Mouse (Mus musculus) neural tube, embryonic 14.5 days (tissue): ENCODE measurements at regions not wholly inside any gene's neighbourhood (a gene's known extent, or its start where the extent isn't known, plus 50 kb on each side); places are given as distances from the start of the nearest gene placed in this dataset.

Experiments used
- ATAC-seq: fragments of 200-750 bp; cut with Nextera tagmentation; 2 replicates; pipeline ENCODE4 v1.8.0; 2017; ENCODE audit warnings: low read depth, mild to moderate bottlenecking, moderate TSS enrichment, moderate library complexity
- H3K27ac ChIP-seq: fragments of 300-500 bp; sonication (generic); 2 replicates; pipeline ENCODE4 v1.5.1; 2014; ENCODE audit warnings: low read depth, mild to moderate bottlenecking, control low read depth, low read length, moderate library complexity, mixed read lengths
- H3K27me3 ChIP-seq: fragments of 300-500 bp; sonication (generic); 2 replicates; pipeline ENCODE4 v1.6.1; 2014; ENCODE audit warnings: low read length; ENCODE audit not compliant: control insufficient read depth, insufficient read depth
- H3K36me3 ChIP-seq: fragments of 300-500 bp; sonication (generic); 2 replicates; pipeline ENCODE4 v1.6.1; 2014; ENCODE audit warnings: low read length, mixed read lengths; ENCODE audit not compliant: control insufficient read depth, insufficient read depth
- H3K4me1 ChIP-seq: fragments of 300-500 bp; sonication (generic); 2 replicates; pipeline ENCODE4 v1.6.1; 2014; ENCODE audit warnings: low read length; ENCODE audit not compliant: control insufficient read depth, insufficient read depth
- H3K4me2 ChIP-seq: fragments of 300-500 bp; sonication (generic); 2 replicates; pipeline ENCODE4 v1.6.1; 2014; ENCODE audit warnings: mild to moderate bottlenecking, low read depth, low read length, control low read depth
- H3K4me3 ChIP-seq: fragments of 300-500 bp; sonication (generic); 2 replicates; pipeline ENCODE4 v1.5.1; 2014; ENCODE audit warnings: low read depth, low read length, control low read depth, mixed read lengths
- H3K9ac ChIP-seq: fragments of 300-500 bp; sonication (generic); replicated peaks from 2 replicates; pipeline ENCODE4 v1.6.1; 2014; ENCODE audit warnings: low read depth, mild to moderate bottlenecking, control low read depth, low read length, mixed read lengths
- H3K9me3 ChIP-seq: fragments of 300-500 bp; sonication (generic); 2 replicates; pipeline ENCODE4 v1.6.1; 2016; ENCODE audit warnings: low read length; ENCODE audit not compliant: control insufficient read depth
- WGBS: fragments of 180-500 bp; shearing (Covaris S2); extraction: QIAGEN DNeasy Blood & Tissue Kit; methylation state at CpG from one replicate; pipeline ENCODE4 v1.1.7; 2014; 5-methylcytosine and 5-hydroxymethylcytosine counted together

DNA sequence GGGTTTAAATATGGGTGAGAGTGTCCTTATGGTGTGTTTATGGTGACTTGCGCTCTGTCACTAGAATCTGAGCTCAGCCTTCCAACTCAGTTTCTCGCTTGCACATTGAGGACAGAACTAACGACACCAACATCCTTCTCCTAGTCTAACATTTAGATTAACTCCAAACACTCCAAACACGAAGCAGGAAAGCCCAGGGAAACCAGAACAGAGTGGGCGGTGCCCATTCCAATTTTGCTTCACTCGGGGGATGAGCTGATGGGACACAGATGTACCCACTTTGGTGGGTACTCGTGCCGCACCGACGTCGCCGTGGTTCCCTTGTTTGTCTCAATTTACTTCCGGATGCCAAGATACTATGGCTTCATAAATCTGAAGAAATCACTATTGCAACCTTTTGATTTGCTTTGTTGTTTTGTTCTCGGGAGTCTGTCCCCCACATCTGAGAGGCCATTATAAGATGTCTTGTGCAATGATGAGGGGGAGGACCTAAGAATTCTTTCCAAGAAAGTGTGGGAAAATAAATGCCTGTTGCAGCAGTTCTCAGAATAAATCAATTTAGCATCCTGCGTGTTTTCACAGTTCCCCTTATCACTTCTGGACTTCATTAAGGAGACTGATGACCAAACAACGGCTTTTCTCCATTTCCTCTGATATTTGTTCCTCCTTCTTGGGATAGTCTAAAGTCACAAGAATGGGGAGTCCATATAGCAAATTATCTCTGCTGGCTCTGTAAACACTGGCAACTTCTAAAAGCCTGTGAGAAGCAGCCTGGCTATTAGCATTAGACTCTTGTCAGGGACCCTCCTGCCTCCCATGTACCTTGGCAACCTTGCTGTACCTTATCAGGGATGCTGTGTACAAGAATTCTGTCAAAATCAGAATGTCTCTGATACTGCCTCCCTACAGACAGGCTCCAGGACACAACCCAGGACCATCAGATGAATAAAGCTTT lies 96.2 kb upstream of the Klf9 start:
- Histone ChIP-seq H3K4me2 (no peak overlapping the region), H3K27me3 (no peaks in the 10 kb centered on the region), H3K36me3 (no peaks in the 10 kb centered on the region), H3K9me3 (no peaks in the 10 kb centered on the region), H3K27ac (no peak overlapping the region), H3K4me3 (no peak overlapping the region), H3K9ac (no peak overlapping the region), H3K4me1 (no peaks in the 10 kb centered on the region)
- 78% methylated on average over 16 of the region's 16 CpGs for WGBS
- ATAC-seq, result no peak

DNA sequence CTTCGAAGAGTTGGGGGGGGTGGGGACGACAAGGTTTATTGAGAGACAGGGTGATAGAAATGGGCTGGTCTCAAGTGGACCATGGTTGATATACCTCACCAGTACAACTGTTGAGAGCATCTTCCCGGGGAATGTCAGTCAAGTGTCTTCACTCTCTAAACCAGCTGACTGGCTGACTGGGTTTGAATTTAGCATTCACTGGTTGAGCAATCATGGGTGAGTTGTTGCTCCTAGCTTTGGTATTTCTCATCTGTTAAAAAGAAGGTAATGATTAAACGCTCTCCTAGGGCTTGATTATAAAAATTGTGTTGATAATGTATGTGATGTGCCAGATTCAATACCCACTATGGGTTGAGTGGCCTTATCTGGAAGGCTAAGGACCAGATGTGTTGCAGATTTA lies 89.6 kb upstream of the Klf9 start:
- H3K27ac ChIP-seq, result no peak overlapping the region
- no peaks in the 10 kb centered on the region for H3K4me1 ChIP-seq
- H3K9me3 ChIP-seq, result no peaks in the 10 kb centered on the region
- no peaks in the 10 kb centered on the region for H3K36me3 ChIP-seq
- 96% methylated on average over 4 of the region's 4 CpGs for WGBS
- no peak overlapping the region for H3K4me2 ChIP-seq
- no peak for ATAC-seq
- H3K4me3 ChIP-seq, result no peak overlapping the region
- no peak overlapping the region for H3K9ac ChIP-seq
- no peaks in the 10 kb centered on the region for H3K27me3 ChIP-seq

DNA sequence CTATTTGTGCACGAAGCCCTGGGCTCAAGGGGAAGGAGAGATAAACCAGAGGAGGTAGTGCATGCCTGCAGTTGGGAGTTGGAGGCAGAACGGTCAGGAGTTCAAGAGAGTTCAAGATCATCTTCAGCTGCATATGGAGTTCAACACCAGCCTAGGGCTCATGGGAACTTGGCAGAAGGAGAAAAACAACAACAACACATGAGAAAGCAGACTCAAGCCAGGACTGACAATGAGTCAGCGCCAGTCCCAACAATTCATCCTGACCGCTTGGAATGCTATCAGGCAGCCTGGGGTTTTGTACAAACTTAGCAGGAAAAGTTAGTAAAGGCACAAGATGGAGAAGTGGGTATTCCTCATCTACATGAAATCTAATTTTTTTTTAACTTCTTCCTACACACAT lies 86.6 kb upstream of the Klf9 start:
- WGBS, result 75% methylated on average over 4 of the region's 4 CpGs

DNA sequence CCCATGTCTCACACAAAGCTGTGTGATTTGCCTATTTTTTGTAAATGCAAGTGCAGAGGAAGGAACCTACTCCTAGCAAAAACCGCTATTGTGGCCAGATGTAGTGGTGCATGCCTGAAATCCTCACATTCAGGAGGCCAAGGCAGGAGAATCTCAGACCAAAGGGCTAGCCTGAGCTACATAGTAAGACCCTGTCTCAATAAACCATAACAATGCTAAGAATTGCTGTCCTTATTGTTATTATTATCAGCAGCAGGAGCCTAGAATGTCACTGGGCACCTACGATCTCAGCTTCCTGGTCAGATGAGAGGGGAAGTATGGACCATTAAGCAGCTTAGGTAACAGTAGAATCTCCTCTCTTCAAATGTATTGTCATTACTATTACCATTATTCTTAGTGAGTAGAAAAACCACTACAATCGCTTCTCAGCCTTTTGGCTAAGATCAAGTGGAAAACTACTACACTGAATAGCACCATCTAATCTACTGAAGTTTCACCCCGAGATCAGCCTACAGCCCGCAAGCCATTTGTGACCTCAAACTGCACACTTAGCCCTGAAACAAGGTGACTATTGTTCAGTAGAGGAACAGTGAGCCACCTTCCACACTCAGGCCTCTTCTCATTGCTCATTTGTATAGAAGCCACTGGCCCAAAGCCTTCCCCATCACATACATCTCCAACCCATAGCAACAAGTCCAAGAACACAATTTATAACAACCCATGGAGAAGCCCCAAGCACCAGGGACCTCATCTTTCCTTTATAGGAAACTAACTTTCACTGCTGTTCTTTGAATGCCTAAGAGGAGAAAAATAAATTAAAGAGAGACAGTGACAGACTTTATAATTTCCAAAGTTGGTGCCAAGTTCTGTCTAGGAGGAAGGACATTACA lies 84.9 kb upstream of the Klf9 start:
- Histone ChIP-seq H3K9me3 (no peaks in the 10 kb centered on the region), H3K27me3 (no peaks in the 10 kb centered on the region), H3K4me1 (peaks cover 6% of the 10 kb centered on the region), H3K27ac (no peak overlapping the region), H3K36me3 (no peaks in the 10 kb centered on the region), H3K4me3 (no peak overlapping the region), H3K4me2 (peak overlapping the region; percentile 56; the same call in 1 of the 2 replicates), H3K9ac (no peak overlapping the region)
- ATAC-seq, result no peak
- 81% methylated on average over 5 of the region's 5 CpGs for WGBS

More for the DNA sequence above, 86.6 kb upstream of the Klf9 start:
- Histone ChIP-seq H3K9me3 (no peaks in the 10 kb centered on the region), H3K4me3 (no peak overlapping the region), H3K36me3 (no peaks in the 10 kb centered on the region), H3K4me1 (peaks cover 6% of the 10 kb centered on the region), H3K27ac (no peak overlapping the region), H3K27me3 (no peaks in the 10 kb centered on the region), H3K9ac (no peak overlapping the region), H3K4me2 (no peak overlapping the region)
- ATAC-seq, result no peak

DNA sequence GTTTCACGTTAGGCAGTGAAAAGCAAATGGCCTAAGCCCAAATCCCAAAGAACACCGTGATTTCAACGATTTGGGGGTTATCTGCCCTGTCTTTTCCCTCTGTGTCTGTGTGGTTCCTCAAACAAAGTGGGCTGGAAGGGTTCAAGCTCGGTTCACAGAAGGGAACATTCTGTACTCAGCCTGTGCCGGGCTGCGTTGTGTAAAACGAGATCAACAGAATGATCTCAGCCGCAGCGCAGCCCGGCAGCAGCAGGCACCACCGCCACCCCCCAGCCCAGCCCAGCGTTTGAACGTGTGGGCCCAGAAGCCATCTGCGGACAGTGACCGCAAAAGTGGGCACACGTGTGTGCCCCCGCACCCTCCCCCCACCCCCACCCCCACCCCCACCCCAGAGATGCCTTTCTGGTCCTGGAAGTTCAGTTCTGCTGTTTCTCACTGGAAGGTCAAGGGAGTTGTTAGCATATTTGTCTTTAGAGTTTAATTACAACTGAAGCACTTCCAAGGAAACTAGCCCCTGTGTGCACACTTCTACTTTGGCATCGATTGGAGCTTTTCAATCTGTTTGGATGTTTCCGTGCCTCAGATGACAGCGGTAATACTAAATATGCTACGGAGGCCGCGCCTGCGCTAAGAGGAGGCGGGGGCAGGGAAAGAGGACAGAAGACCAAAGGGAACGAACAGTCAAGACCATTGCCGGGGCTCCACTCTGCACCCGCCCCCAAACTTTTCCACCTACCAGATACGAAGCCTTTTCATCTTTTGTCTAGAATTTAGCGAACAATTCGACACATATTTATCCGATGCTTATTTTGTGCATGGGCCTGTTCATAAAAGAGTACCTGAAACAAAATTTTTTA lies 83.9 kb upstream of the Klf9 start:
- Histone ChIP-seq H3K4me3 (peak overlapping the region; percentile 29), H3K27ac (no peak overlapping the region; the same call in 1 of the 2 replicates), H3K9me3 (no peaks in the 10 kb centered on the region), H3K9ac (peak overlapping the region; percentile 34; the same call in 1 of the 2 replicates), H3K27me3 (no peaks in the 10 kb centered on the region), H3K36me3 (no peaks in the 10 kb centered on the region), H3K4me1 (peaks cover 6% of the 10 kb centered on the region), H3K4me2 (peak overlapping the region; percentile 56)
- WGBS, result 2% methylated on average over 32 of the region's 32 CpGs
- peak; percentile 87 for ATAC-seq

DNA sequence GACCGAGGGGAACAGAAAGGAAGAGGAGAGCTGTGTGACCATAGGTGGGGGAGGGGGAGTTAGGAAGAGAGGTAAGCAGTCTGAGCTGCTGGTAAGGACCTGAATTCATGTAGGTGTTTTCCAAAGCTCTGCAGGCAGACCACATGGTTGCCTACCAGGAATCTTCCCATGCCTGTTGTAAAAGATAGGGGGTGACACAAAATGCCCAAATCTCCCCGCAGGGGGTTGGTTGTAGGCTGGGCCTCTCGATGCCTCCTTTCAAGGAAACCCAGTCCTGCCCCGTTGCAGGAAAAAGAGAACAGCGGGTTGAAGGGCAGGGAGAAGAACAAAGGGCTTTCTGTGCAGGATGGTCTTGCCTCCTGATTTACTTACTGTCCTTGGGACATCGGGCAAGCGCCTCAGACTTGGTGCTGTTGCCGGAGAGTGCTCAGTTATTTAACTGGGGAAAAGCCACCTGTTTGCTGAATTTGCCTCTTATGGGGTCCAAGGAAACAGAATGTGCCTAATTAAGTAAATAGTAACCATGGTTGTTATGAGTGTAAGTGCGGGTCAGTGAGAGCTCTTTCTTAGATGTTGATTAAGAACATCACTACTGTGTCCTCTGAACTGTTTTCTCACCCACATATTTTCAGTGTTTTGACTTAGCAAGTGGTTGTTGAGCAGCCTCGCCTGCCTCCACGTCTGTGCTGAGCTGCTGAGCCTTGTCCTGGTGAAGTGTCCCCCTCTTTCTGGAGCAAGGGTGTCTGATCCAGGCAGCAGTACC lies 83.1 kb upstream of the Klf9 start:
- Histone ChIP-seq H3K4me1 (peaks cover 6% of the 10 kb centered on the region), H3K4me3 (peak overlapping the region; percentile 29), H3K36me3 (no peaks in the 10 kb centered on the region), H3K9ac (peak overlapping the region; percentile 34; the same call in 1 of the 2 replicates), H3K9me3 (no peaks in the 10 kb centered on the region), H3K27ac (no peak overlapping the region; the same call in 1 of the 2 replicates), H3K27me3 (no peaks in the 10 kb centered on the region), H3K4me2 (peak overlapping the region; percentile 56)
- peak; percentile 63 for ATAC-seq
- 10% methylated on average over 11 of the region's 11 CpGs for WGBS

DNA sequence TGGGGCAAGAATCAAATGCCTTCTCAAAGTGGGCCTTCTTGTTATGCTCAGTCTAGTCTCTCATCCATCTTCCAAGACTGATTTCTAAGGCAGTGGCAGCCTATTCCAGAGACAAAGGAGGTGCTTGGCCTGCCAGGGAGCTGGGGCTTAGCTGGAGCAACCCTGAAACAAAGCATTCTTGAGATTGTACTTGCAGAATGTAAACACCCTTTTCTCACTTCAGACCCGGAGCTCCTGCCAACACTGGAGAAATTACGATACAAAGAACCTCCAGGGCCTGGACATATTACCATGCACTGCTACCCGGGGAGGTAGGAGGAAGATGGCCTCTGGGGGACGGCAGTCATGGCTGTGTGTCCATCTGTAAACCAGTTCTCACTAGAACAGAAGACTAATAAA lies 82.5 kb upstream of the Klf9 start:
- no peak for ATAC-seq
- H3K27ac ChIP-seq, result no peak overlapping the region
- no peaks in the 10 kb centered on the region for H3K36me3 ChIP-seq
- no peaks in the 10 kb centered on the region for H3K9me3 ChIP-seq
- H3K27me3 ChIP-seq, result no peaks in the 10 kb centered on the region
- H3K4me3 ChIP-seq, result no peak overlapping the region
- WGBS, result 21% methylated on average over 4 of the region's 4 CpGs
- no peak overlapping the region for H3K9ac ChIP-seq
- H3K4me1 ChIP-seq, result peaks cover 6% of the 10 kb centered on the region
- H3K4me2 ChIP-seq, result no peak overlapping the region

DNA sequence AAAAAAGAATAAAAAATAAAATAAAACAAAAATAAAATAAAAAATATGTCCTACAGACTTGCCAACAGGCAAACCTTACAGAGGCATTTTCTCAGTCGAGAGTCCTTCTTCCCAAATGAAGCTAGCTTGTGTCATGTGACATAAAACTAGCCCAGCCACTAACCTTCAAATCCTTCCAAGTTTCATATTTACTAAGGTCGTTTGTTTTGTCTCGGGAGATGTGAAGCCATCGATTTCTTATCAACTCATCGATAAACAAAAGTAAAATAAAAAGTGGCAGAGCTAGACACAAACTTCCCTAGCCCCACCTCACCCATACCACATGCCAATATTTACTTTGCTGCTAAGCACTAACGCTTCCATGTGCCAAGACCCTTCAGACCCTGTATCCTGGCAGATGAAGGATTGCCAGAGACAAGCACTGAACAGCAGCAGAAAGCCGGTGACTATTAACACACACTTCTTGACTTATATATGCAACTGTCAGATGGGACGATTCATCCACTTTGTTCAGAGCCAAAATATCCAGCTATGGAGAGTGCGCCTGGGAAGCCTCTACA lies 79.9 kb upstream of the Klf9 start:
- no peaks in the 10 kb centered on the region for H3K27me3 ChIP-seq
- H3K4me1 ChIP-seq, result peaks cover 6% of the 10 kb centered on the region
- no peaks in the 10 kb centered on the region for H3K36me3 ChIP-seq
- H3K9me3 ChIP-seq, result no peaks in the 10 kb centered on the region
- no peak overlapping the region for H3K9ac ChIP-seq
- H3K4me3 ChIP-seq, result no peak overlapping the region
- no peak for ATAC-seq
- no peak overlapping the region for H3K27ac ChIP-seq
- WGBS, result 84% methylated on average over 9 of the region's 9 CpGs
- H3K4me2 ChIP-seq, result no peak overlapping the region
